Mouse (Mus musculus) A20 (cell line): ENCODE data around the gene Eif2ak1.
A peak's percentile ranks its signal among the peaks of the same experiment; 100 is the strongest.

ENCODE experiments used
- DNase-seq: peaks from one replicate; pipeline ENCODE4 v3.0.0-alpha.2; 2011; ENCODE audit warnings: low read depth, low spot score

Gene Eif2ak1

DNA sequence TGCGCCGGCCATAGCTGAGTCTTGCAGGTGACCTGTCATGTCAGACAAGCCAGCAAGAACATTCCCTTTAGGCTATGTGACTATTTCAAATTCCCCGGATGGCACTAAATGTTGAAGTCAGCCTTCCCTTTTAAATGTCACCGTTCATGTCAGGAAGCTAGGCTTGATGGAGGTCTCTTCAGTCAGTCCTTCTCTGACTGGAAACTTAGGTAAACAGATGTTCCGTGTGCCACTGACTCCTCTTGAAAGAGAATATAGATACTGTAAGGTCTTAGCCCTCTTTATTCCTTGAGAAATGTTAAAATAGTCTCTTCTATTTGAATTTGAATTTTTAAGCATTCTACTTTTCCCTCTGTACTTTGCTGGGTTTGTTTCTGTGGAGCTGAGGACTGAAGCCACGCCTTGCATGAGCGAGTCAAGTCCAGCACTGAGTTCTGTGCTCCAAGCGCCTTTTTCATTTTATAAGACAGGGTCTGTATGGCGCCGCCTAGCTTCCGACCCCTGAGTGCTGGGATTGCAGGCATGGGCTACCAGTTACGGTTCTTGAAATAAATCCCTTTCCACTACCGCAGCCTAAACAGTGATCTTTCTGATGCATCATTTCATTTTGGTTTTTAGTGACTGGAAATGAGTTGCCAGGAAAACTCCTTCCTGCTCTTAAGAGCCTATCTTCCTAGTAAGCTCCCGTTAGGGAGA lies 80.2 kb downstream of the Eif2ak1 start, which contains the start of gene Ankrd61:
TSS of gene Ankrd61 (minus strand) at position 51 of the 696 bp plus-strand sequence.
- DNase-seq: no peak

DNA sequence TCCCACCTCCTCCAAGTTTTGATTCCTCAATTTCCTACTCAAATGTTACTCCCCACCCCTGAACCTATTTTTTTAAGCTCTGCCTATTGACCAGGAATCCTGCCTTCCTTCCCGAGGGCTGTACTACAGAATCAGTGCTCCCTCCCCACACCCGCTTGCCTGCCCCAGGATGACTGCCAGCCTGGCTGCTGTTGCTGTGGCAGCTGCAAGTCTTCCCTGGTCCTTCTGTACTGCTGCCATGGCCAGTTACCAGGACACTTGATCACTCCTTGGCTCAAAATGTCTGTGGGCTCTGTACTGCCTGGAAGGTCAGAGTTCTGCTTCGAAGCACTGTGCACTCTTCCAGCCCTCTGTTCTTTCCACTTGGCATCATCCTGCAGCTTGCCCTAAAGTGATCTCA lies 84.5 kb downstream of the Eif2ak1 start:
- no peak for DNase-seq

DNA sequence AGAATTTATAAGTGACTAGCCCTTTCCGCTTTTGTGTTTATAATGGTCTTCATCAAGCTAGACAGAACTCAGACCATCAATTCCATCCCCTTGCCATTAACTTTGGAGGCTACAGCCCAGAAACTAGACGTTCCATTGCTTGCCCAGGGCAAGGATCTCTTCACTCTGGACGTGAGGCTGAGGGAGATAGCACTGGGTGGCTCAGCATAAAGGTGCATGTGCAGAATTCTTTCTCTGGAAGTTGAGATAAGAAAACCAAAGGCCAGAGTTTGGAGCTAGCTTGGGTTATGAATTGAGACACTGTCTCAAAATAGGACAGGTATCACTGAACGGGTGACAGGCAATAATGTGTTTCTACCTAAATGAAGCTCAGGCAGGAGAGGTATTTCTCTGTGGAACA lies 86.2 kb downstream of the Eif2ak1 start:
- DNase-seq: no peak

DNA sequence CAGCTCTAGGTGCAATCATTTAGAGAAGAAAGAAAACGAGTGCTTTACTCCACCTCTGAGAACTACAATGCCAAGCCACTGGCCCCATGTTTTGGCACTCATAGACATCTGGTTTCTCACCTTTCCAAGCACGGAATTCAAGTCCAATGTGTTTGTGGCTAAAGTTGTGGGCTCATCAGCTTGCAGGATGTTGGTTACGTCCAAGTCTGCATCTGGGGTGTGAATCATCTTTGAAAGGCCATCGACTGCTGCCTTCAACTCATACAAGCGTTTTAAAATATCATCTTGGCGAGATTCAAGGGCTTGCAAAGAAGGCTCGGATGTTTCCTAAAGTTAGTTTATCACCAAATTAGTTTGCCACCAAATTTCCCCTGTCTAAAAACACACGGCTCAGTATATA lies 88.8 kb downstream of the Eif2ak1 start:
- no peak for DNase-seq

DNA sequence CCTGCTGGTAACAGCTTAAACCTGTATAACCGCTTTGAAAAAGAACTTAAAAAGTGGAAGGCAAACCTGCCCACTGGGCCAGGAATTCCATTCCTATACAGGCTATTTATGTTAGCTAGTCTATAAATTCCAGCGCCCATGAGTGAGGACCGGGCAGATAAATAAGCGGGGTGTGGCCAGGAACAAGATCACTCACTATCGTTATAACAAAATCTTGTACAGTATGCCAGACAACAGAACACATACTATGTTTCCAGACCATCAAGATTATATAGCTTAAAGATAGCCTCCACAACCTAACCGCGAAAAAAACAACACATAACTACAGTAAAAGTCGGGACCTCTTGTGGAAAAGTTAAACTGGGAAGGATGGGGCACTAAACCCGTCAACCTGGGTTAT lies 91.3 kb downstream of the Eif2ak1 start:
- no peak for DNase-seq

DNA sequence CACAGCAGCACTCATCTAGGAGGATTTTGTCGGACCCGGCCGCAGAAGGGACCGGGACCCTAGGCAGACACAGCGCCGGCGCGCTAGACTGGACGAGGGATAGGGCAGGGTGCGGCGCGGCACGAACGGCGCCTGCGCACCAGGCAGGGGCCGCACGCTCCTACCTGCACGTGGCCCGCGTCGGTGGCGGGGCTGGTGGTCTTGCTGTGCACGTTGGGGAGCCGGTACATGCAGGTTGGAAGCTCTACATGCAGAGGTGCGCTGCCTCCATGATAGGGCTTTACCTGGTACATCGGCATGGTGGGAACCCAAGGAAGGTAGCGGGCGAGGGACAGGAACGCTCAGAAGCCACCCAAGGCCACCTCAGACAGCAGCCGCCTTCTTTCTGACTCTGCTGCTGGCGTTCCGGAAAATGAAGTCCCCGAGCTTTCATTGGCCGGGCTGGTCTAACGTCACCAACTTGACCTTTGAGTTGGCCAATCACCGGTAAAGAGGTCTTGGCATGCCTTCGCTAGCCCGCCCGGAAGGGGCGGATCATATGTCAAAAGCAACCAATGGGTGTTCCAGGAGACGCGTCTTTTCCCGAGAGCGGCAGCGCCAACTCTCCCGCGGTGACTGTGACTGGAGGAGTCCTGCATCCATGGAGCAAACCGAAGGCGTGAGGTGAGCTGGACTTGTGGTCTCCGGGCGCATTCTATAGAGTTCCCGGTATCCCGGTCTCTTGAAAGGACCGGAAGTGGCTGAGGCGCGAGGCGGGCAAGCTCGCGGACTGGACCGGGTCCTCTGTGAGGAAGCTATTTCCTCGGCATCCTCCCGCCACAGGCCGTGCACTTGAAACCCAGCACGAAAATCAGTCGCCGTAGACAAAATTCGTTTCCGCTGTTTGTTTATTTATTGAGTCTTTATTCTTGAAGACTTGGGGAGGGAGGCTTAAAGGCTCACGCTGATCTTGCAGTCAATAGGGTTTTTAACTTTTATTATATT lies 92.1 kb downstream of the Eif2ak1 start, which contains the start of the genes Aimp2 and Pms2:
TSS of gene Aimp2 (minus strand) at position 431 of the 984 bp plus-strand sequence.
TSS of gene Pms2 (plus strand) at position 548 of the 984 bp plus-strand sequence.
- peak; percentile 98 for DNase-seq

DNA sequence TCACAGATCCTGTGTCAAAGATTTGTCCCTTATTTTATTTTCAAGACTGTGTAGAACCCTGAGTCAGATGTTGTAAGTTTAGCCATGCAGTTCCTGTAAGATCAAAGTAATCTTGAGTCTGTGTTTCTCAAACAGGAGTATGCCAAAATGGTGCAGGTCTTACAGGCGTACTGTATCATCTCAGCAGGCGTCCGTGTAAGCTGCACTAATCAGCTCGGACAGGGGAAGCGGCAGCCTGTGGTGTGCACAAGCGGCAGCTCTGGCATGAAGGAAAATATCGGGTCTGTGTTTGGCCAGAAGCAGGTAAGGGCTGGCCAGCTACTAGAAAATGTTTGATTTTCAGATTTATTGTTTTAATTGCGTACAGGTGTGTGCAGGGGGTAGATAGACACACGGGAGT lies 98.6 kb downstream of the Eif2ak1 start:
- DNase-seq: no peak

DNA sequence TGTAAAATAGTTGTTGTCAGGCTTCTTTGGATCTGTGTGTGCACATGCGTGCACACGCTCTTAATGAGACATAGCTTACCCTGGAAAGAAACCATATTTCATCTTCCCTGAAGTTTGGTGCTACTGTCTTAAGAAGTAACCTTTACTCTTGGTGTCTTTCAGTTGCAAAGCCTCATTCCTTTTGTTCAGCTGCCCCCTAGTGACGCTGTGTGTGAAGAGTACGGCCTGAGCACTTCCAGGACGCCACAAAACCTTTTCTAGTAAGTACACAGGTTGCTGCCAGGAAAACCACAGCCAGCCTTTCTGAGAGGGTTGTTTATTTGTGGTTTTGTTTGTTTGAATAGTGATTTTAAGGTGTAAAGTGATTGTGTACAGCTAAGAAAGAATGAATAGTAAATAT lies 99.8 kb downstream of the Eif2ak1 start:
- DNase-seq: peak; percentile 58

DNA sequence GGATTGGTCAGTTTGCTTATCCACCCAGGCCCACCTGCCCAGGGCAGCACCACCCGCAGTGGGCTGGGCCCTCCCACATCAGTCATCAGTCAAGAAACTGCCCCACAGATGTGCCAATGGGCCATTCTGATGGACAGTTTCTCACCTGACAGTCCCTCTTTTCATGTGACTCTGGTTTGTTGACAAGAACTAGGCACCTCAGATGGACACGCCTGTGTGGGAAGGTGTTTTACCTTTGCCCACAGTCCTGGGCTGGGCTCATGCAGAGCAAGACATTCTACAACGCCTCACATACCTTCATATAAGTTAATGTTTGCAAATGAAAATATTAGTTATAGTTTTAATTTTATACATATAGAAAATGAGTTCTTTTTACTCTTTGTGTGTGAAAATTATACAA lies 100.5 kb downstream of the Eif2ak1 start:
- DNase-seq: no peak

DNA sequence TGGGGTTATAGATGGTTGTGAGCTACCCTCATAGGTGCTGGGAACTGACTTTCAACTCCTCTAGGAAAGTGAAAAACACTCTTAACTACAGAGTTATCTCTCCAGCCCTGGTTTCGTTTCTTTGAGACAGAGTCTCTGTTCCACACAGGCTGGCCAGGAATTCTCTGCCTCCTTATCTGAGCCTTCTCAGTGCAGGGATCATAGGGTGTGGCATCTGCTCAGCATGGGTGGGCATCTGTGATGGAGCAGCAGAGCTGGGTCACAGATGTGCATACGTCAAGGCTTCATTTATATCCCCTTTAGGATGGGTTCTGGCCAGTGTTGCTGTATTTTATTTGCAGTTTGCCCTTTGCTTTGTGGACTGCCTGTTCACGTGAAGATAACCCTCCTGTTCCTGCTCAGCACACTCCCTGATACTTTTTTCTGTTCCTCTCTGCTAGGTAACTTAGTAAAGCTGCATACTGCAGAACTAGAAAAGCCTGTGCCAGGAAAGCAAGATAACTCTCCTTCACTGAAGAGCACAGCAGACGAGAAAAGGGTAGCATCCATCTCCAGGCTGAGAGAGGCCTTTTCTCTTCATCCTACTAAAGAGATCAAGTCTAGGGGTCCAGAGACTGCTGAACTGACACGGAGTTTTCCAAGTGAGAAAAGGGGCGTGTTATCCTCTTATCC lies 107.3 kb downstream of the Eif2ak1 start:
- DNase-seq: no peak

DNA sequence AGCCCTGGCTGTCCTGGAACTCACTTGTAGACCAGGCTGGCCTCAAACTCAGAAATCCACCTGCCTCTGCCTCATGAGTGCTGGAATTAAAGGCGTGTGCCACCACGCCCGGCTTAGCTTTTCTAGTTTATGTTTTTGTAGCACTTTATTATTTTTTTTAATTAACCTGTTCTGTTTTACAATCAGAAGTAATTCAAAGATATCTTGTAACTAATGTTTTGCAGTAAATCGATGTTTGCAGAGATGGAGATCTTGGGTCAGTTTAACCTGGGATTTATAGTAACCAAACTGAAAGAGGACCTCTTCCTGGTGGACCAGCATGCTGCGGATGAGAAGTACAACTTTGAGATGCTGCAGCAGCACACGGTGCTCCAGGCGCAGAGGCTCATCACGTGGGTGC lies 110.3 kb downstream of the Eif2ak1 start, which contains the start of gene Gm42421:
TSS of gene Gm42421 (plus strand) at position 301 of the 400 bp plus-strand sequence.
- no peak for DNase-seq

DNA sequence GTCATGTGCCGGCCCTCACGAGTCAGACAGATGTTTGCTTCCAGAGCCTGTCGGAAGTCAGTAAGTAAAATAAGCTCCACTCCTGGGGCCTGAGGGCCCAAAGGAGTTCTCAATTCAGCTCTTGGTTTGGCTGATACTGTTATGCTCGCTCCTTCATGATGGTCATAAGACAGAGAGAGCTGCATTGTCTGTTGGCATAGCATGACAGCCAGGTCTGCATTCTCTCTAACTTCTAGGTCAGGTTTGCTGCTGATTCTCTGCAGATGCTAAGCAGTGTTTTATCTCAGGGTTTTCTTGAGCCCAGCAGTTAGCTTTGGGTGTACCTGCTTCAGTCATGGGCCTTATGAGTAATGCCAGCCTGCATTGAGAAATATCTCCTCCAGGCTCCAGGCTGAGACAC lies 111.7 kb downstream of the Eif2ak1 start:
- DNase-seq: no peak

DNA sequence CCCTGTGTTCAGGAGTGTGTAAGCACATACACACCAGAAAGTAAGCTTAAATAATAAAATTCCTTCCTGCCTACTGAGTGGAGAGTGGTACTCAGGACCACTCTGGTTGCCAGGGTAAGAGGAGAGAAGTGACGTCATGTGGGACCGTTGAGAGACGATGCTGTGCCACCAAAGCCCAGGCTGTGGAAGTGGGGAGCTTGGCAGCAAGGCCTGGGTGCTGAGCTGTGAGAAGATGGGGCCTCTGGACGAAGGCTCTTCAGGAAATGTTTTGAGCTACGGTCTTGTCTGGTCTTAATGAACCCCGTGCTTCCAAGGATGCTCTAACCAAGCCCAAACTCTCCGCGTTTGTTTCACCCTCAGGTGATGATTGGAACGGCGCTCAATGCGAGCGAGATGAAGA lies 113.1 kb downstream of the Eif2ak1 start:
- no peak for DNase-seq

DNA sequence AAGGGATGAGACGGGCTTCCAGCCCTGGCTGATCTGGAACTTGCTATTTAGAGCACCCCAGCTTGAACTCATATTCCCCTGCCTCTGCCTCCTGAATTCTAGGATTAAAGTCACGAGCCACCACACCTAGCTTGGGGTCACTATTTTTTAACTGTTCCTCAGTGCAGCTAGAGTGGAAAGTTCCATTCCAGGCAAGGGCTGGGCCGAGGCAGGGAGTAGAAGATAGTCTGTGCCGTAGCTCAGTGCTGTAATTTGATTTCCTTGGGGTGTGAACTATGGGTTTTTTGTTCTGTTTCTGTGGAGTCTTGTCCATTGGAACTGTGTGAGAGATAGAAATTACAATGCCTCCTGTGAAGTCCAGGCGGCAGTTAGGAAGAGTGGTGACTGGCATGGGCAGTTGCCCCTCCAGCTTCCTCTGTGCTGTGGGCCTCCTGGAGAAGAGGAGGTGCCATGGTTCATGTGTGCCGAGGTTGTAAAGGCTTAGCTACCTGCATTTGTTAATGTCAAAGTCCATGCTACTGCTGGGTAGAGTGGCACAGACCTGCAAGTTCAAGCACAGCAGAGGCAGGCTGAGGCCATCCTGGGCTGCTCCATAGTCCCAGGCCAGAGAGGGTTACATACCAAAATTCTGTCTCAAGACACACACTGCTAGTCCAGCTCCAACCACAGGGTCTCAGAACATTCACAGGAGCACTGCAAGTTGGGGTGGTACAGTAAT lies 114.4 kb downstream of the Eif2ak1 start:
- DNase-seq: no peak

DNA sequence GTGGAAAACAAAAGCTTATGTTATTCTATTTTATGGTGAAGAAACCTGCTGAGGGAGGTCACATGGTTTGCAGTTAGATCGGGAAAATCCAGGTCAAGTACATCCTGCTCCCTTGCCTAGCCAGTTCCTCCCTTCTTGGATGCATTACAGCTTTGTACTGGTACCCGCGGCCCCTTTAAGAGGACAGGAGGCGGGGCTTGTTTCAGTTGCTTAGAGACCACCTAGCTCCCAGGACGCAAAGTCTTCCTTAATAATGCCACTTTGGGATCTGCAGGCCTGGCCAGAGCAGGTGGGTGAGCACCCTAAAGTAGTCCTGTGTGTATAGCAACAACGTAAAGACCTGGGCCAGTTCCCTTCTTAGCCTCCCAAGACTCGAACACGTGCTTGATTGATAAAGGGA lies 115.2 kb downstream of the Eif2ak1 start, which contains the start of gene Rsph10b:
TSS of gene Rsph10b (plus strand) at position 205 of the 400 bp plus-strand sequence.
- DNase-seq: no peak

DNA sequence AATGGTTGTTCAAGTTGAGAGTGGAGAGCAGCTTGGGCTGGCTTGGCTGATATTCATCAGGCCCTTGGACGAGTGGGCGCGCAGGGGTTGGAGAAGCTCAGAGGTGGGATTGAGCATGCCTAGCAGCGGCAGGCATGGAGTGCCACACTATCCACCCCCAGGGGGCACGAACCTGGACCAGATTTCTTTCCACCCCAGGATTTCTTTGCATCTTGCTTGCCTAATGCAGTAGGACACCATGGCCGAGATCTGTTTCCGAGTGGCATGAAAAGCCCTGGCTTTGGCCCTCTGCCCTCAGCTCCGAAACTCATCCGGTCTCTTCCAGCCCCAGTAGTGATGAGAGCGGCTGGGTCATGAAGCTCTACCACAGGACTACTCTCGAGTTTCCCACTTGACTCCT lies 115.8 kb downstream of the Eif2ak1 start:
- DNase-seq: no peak

DNA sequence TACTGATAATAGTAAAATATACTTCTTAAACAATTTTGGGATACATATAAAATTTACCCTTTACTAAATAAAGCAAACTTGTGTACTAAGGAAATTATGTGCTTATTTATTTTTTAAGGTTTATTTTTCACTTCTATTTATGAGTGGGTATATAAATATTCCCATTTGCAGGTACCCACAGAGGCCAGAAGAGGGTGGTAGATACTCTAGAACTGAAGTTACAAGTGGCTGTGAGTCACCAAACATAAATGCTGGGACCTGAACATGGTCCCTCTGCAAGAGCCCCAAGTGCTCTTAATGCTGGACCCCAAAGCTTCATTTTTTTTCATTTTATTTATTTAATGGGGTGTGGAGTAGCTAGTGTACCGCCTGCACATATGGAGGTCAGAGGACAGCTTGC lies 116.3 kb downstream of the Eif2ak1 start:
- DNase-seq: peak; percentile 13

DNA sequence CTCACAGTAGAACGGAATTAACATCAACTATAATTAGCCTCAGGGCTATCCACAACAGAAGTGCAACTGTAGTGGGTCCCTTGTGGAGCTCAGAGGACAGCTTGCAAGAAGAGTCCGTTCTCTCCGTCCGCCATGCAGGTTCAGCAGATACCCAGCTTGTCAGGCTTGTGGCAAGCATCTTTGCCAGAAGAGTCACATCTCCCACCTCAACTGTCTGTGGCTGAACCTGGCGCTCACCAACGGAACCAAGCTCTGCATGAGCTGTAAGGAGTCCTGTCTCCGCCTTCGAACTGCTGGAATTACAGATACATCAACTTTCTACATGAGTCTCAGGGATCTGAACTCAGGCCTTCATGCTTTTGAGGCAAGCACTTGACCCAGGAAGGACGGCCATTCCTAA lies 118.6 kb downstream of the Eif2ak1 start:
- DNase-seq: no peak

DNA sequence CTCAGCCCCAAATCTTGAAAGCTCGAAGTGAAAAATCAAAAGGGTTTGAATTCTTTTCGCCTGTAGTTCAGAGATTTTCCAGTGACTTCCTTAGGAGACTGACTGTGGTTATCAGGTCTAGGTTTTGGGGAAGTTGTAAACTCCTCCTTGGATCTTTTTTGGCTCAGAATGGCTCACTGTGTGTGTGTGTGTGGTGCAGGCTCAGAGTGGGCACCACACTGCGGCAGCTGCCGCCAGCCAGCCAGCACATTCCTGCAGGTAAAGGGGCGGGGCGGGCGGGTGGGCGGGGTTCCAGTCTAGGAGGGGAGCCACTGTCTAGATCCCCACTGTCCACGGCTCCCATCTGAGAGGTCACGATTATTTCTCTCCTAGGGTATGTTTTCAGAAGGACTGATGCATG lies 124.0 kb downstream of the Eif2ak1 start:
- DNase-seq: no peak

DNA sequence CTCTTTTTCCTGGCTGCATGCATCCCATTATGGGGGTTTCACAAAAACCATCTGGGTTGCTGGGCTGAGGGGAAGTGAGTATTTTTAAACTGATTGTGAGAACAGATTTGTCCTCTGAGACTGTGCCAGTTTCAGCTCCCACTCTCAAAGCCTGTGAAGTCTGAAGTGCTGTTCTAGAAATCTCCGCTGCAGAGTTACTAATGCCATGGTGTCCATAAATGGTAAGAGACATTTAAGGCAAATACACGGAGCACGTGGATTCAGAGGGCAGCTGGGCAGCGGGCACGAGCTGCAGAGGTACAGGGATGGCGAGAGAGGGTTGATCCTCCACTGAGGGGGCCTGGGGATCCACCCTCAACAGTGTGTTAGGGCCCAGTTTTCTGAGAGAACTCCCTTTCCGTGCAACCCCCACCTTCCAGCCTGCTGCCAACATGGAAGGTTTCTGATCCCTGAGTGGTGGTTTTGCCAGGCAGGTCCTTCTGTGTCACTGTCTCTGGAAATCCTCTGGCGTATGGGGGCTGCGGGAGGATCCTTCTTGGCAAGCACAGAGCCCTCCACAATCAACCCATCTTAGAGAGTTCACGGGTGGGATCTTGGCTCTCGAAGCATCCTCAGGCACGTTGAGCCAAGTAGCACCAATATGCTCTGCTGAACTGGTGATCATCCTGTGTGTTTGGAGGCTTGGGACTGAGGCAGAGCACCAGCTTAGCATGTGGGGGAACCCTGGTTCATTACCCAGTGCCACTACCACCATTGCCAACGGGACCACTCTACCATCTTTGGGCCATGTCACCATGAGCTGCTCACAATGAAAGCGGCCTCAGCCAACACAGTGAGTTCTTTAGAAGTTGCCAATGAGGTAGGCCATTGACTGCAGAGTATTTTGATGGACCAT lies 125.9 kb downstream of the Eif2ak1 start:
- no peak for DNase-seq
